Mouse (Mus musculus) brain, embryonic 14.5 days (tissue): Measurements from ENCODE around the gene Rras2.

ENCODE experiments used
- CTCF ChIP-seq: fragments of 200-500 bp; IDR thresholded peaks from 2 replicates; pipeline ENCODE4 v1.5.1; 2012; ENCODE audit warnings: inconsistent platforms, mild to moderate bottlenecking, moderate library complexity, borderline replicate concordance; ENCODE audit not compliant: insufficient read depth, insufficient read length; ENCODE audit errors: extremely low read depth
- POLR2A ChIP-seq: fragments of 200-500 bp; IDR thresholded peaks from 2 replicates; pipeline ENCODE4 v1.6.1; 2012; ENCODE audit warnings: mild to moderate bottlenecking, inconsistent platforms, borderline replicate concordance; ENCODE audit not compliant: poor library complexity, insufficient read depth, insufficient read length, severe bottlenecking; ENCODE audit errors: extremely low read depth

GRCm38 (mm10) chr7:114045814-114046213 lies 71.8 kb downstream of the Rras2 start:
- no peak for TF ChIP-seq CTCF
- TF ChIP-seq POLR2A: no peak
